Mouse (Mus musculus) kidney, postnatal 10 days (tissue): ENCODE measurements around the gene Ssr1.
A peak's percentile ranks its signal among the peaks of the same experiment; 100 is the strongest.

ENCODE experiments used
- DNase-seq: peaks from one replicate; pipeline ENCODE4 v3.0.0; 2021; ENCODE audit warnings: mixed read lengths

The Ssr1 gene

GRCm38 (mm10) chr13:37993704-37994404 lies at the start of gene Ssr1:
Gene Ssr1, minus strand, starts transcription at chr13:37994217.
- DNase-seq: peak; percentile 99

GRCm38 (mm10) chr13:38037811-38038210 lies 43.8 kb upstream of the Ssr1 start:
- DNase-seq: peak; percentile 25

- DNase-seq: peak; percentile 98
Measured at GRCm38 (mm10) chr13:38037044-38037687, 43.1 kb upstream of the Ssr1 start, which contains the start of gene Cage1. Gene Cage1, minus strand, starts transcription at chr13:38037069.

- peak; percentile 16 for DNase-seq
Measured at GRCm38 (mm10) chr13:38036343-38037043, 42.5 kb upstream of the Ssr1 start, which contains the start of gene Riok1. Gene Riok1, plus strand, starts transcription at chr13:38036995.

- DNase-seq: no peak
Measured at GRCm38 (mm10) chr13:38028407-38028806, 34.4 kb upstream of the Ssr1 start.

- no peak for DNase-seq
Measured at GRCm38 (mm10) chr13:38027618-38028248, 33.7 kb upstream of the Ssr1 start.

GRCm38 (mm10) chr13:38025874-38026273 lies 31.9 kb upstream of the Ssr1 start:
- no peak for DNase-seq

- no peak for DNase-seq
Measured at GRCm38 (mm10) chr13:38018791-38019190, 24.8 kb upstream of the Ssr1 start.

- no peak for DNase-seq
Measured at GRCm38 (mm10) chr13:38015591-38015990, 21.6 kb upstream of the Ssr1 start.

- no peak for DNase-seq
Measured at GRCm38 (mm10) chr13:38012436-38012835, 18.4 kb upstream of the Ssr1 start.

GRCm38 (mm10) chr13:38010444-38010910 lies 16.5 kb upstream of the Ssr1 start:
- no peak for DNase-seq

- no peak for DNase-seq
Measured at GRCm38 (mm10) chr13:38009721-38010408, 15.8 kb upstream of the Ssr1 start.

- no peak for DNase-seq
Measured at GRCm38 (mm10) chr13:38007972-38008371, 14.0 kb upstream of the Ssr1 start.

GRCm38 (mm10) chr13:38002461-38002860 lies 8.4 kb upstream of the Ssr1 start:
- DNase-seq: no peak

GRCm38 (mm10) chr13:37999713-38000112 lies 5.7 kb upstream of the Ssr1 start:
- no peak for DNase-seq

GRCm38 (mm10) chr13:37994405-37994749 lies 360 bp upstream of the Ssr1 start:
- DNase-seq: no peak

- no peak for DNase-seq
Measured at GRCm38 (mm10) chr13:37993376-37993703, 677 bp downstream of the Ssr1 start.

- no peak for DNase-seq
Measured at GRCm38 (mm10) chr13:37992638-37993371, 1.2 kb downstream of the Ssr1 start.

- no peak for DNase-seq
Measured at GRCm38 (mm10) chr13:37989701-37990100, 4.3 kb downstream of the Ssr1 start.

- DNase-seq: no peak
Measured at GRCm38 (mm10) chr13:37986166-37986565, 7.9 kb downstream of the Ssr1 start.

- no peak for DNase-seq
Measured at GRCm38 (mm10) chr13:37981063-37981462, 13.0 kb downstream of the Ssr1 start.

GRCm38 (mm10) chr13:37980346-37980745 lies 13.7 kb downstream of the Ssr1 start:
- no peak for DNase-seq
